Mouse (Mus musculus): Measurements from ENCODE around the gene Adamts20.

GRCm38 (mm10) chr15:94309689-94310088, 155.5 kb downstream of the Adamts20 start:
- TF ChIP-seq CTCF (conservative IDR thresholded peaks at IDR 0.05; ENCODE audit: low read length) (no peak), NANOG (IDR thresholded peaks at IDR 0.05; ENCODE audit: borderline replicate concordance, low read length) (no peak), POU5F1 (IDR thresholded peaks at IDR 0.05; ENCODE audit: borderline replicate concordance, low read length) (no peak)

All from E14TG2a.4 (cell line).